Mouse (Mus musculus) embryonic facial prominence, embryonic 15.5 days (tissue): ENCODE results near the gene Palm3. TPM values are rescaled to one million over a fixed set of nuclear protein-coding genes. Genes with fewer than 3 reads are reported as not detected.

Experiments
- microRNA counts: library from miRNA; unstranded; fragments of <30 nt; microRNA quantifications from one replicate; lab custom pipeline; 2016
- microRNA-seq: library from miRNA; unstranded; fragments of <30 nt; microRNA quantifications from one replicate; pipeline ENCODE4, GENCODE M21; 2016; ENCODE audit warnings: borderline number of aligned reads
- polyA plus RNA-seq: library from polyadenylated mRNA; unstranded; fragments of >200 nt; fragmentation: Nextera tagmentation; extraction: Ambion mirVana; gene quantifications from 2 replicates; pipeline ENCODE4 v1.2.1, GENCODE M21; 2015

Palm3 gene
- polyA plus RNA-seq, 1 experiment from 2014 or later: 6.5 TPM

MicroRNAs within 50 kb of the gene (microRNA counts, 519-probe panel; counts per million panel counts)
- microRNA mmu-miR-1199 (lab: Ali Mortazavi, UCI): not detected

Small RNAs within 50 kb of the gene (microRNA-seq; reads per million reads assigned to microRNA genes)
- not detected for gene Mir1199
- gene Mir8111: 1.4 reads per million

Other genes starting within 250 kb of the Palm3 start
- gene Adgrl1, start 121.4 kb upstream of the Palm3 start, polyA plus RNA-seq: 22.8 and 23.2 TPM in 2 replicates
- 0.45 and 0.60 TPM in 2 replicates for gene Gm10644, start 66.3 kb upstream of the Palm3 start, polyA plus RNA-seq
- 56.8 and 57.2 TPM in 2 replicates for gene Asf1b, start 66.0 kb upstream of the Palm3 start, polyA plus RNA-seq
- gene Prkaca, start 48.5 kb upstream of the Palm3 start, polyA plus RNA-seq: 199 and 217 TPM in 2 replicates
- 10.3 and 13.2 TPM in 2 replicates for gene Samd1, start 23.8 kb upstream of the Palm3 start, polyA plus RNA-seq
- 1.2 and 1.8 TPM in 2 replicates for gene 1700067K01Rik, start 20.0 kb upstream of the Palm3 start, polyA plus RNA-seq
- gene 2210011C24Rik, start 9.3 kb upstream of the Palm3 start, polyA plus RNA-seq: 0.88 and 1.5 TPM in 2 replicates
- gene Il27ra, start 21.1 kb downstream of the Palm3 start, polyA plus RNA-seq: 1.4 TPM in 2 replicates
- gene Rln3, start 23.5 kb downstream of the Palm3 start, polyA plus RNA-seq: not detected in 2 replicates
- 1.6 and 1.7 TPM in 2 replicates for gene Gm10643, start 43.7 kb downstream of the Palm3 start, polyA plus RNA-seq
- 9.8 and 10.2 TPM in 2 replicates for gene Rfx1, start 45.4 kb downstream of the Palm3 start, polyA plus RNA-seq
- 8.0 and 9.4 TPM in 2 replicates for gene Dcaf15, start 83.3 kb downstream of the Palm3 start, polyA plus RNA-seq
- gene Podnl1, start 104.5 kb downstream of the Palm3 start, polyA plus RNA-seq: 2.8 and 3.5 TPM in 2 replicates
- 31.8 and 32.8 TPM in 2 replicates for gene Cc2d1a, start 126.5 kb downstream of the Palm3 start, polyA plus RNA-seq
- 1.9 and 2.3 TPM in 2 replicates for gene 4930432K21Rik, start 126.6 kb downstream of the Palm3 start, polyA plus RNA-seq
- gene Nanos3, start 163.7 kb downstream of the Palm3 start, polyA plus RNA-seq: 3.5 and 4.0 TPM in 2 replicates
- 15.8 and 17.7 TPM in 2 replicates for gene Zswim4, start 215.6 kb downstream of the Palm3 start, polyA plus RNA-seq
- 314 and 349 TPM in 2 replicates for gene D8Ertd738e, start 228.2 kb downstream of the Palm3 start, polyA plus RNA-seq
- gene Mri1, start 235.9 kb downstream of the Palm3 start, polyA plus RNA-seq: 61.2 and 62.6 TPM in 2 replicates
- gene Ccdc130, start 248.9 kb downstream of the Palm3 start, polyA plus RNA-seq: 24.1 and 28.5 TPM in 2 replicates